Mouse (Mus musculus) C2C12 (cell line): ENCODE results near the gene Selenof. TPM values are rescaled to one million over a fixed set of nuclear protein-coding genes. Genes with fewer than 3 reads are reported as not detected.

Experiments used
- H3K27me3 ChIP-seq: one replicate; pipeline ENCODE4 v1.6.1; 2011; ENCODE audit not compliant: control insufficient read depth, insufficient read depth, insufficient read length
- H3K36me3 ChIP-seq: one replicate; pipeline ENCODE4 v1.6.1; 2011; ENCODE audit not compliant: control insufficient read depth, insufficient read depth
- H3K4me3 ChIP-seq: one replicate; pipeline ENCODE4 v1.5.1; 2011; ENCODE audit warnings: mild to moderate bottlenecking, control low read depth; ENCODE audit not compliant: poor library complexity, insufficient read depth, severe bottlenecking
- H3K79me2 ChIP-seq: one replicate; pipeline ENCODE4 v1.6.1; 2011; ENCODE audit not compliant: control insufficient read depth, insufficient read depth
- H3K79me3 ChIP-seq: one replicate; pipeline ENCODE4 v1.6.1; 2011; ENCODE audit warnings: low read depth, control low read depth
- H3ac ChIP-seq: one replicate; pipeline ENCODE3; 2011; ENCODE audit warnings: low read depth; ENCODE audit not compliant: control insufficient read depth, insufficient read length
- CEBPB ChIP-seq: IDR thresholded peaks from one replicate; pipeline ENCODE4 v1.6.1; 2011; ENCODE audit warnings: low read depth, mild to moderate bottlenecking, control low read depth, moderate library complexity
- CTCF ChIP-seq: IDR thresholded peaks from one replicate; pipeline ENCODE4 v1.5.1; 2011; ENCODE audit not compliant: control insufficient read depth, insufficient read depth, insufficient read length
- FOSL1 ChIP-seq: IDR thresholded peaks from one replicate; pipeline ENCODE4 v1.8.0; 2011; ENCODE audit warnings: mild to moderate bottlenecking, low read length; ENCODE audit not compliant: poor library complexity, insufficient read depth, severe bottlenecking
- MAX ChIP-seq: IDR thresholded peaks from one replicate; pipeline ENCODE4 v1.6.1; 2011; ENCODE audit warnings: mild to moderate bottlenecking, control low read depth
- MYOD1 ChIP-seq: IDR thresholded peaks from one replicate; pipeline ENCODE4 v1.6.1; 2011; ENCODE audit warnings: low read depth; ENCODE audit not compliant: control insufficient read depth, insufficient read length
- MYOG ChIP-seq: IDR thresholded peaks from one replicate; pipeline ENCODE4 v1.6.1; 2011; ENCODE audit not compliant: control insufficient read depth, insufficient read length; ENCODE audit errors: extremely low read depth
- USF1 ChIP-seq: IDR thresholded peaks from one replicate; pipeline ENCODE4 v1.6.1; 2011; ENCODE audit warnings: low read depth, mild to moderate bottlenecking, control low read depth, moderate library complexity
- polyA plus RNA-seq: library from polyadenylated mRNA; unstranded; fragments of >200 nt; fragmentation: generic; extraction: Trizol; gene quantifications from one replicate; pipeline ENCODE4 v1.2.1, GENCODE M21; 2012; ENCODE audit warnings: missing spikeins

Gene Selenof
- polyA plus RNA-seq, 1 experiment, result 296 TPM

DNA sequence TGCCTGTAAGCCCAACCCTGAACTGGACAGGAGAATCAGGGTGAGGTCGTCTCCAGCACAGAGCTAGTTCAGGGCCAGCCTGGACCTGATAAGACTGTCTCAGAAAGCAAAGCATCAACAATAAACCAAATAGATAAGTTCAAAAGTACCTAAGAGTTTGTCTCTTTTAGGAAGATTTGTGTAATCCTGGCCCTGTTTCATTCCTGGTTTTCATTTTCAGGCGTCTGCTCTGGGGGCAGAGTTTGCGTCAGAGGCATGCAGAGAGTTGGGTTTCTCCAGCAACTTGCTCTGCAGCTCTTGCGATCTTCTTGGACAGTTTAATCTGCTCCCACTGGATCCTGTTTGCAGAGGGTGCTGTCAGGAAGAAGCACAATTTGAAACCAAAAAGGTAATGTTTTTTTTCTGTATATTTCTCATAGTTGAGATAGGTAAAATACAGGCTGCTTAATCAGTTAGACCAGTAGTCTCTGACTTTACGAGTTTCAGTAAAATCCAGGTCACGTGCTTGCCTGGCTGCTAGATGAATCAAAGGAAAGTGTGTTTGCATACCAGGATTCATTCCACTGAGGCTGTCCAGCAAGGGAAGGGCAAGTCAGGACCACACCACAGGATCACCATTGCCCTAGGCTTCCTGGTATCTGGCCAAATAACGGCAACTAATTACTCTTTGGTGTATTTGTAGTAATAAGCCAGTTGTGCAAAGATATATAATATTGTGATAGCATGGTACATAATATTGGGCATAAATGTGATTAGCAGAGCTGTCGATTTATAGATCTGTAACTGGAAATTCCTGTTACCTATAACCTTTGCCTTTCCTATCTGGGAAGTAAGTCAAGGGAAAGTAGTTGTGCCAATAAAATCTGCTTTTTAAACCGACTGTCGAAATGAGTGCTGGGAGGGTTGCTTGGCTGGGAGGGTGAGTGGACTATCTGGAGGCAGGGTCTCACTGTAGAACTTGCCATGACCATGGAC, 7.5 kb downstream of the Selenof start:
- H3K79me2 ChIP-seq, result peaks cover 94% of the 10 kb centered on the region
- H3ac ChIP-seq, result peak overlapping the region; percentile 7
- peaks cover 87% of the 10 kb centered on the region for H3K79me3 ChIP-seq
- TF ChIP-seq USF1 (peak; percentile 89), MAX (no peak), MYOD1 (no peak), CTCF (no peak), FOSL1 (no peak)
- peaks cover 79% of the 10 kb centered on the region for H3K36me3 ChIP-seq
- H3K27me3 ChIP-seq, result no peaks in the 10 kb centered on the region
- H3K4me3 ChIP-seq, result no peak overlapping the region

DNA sequence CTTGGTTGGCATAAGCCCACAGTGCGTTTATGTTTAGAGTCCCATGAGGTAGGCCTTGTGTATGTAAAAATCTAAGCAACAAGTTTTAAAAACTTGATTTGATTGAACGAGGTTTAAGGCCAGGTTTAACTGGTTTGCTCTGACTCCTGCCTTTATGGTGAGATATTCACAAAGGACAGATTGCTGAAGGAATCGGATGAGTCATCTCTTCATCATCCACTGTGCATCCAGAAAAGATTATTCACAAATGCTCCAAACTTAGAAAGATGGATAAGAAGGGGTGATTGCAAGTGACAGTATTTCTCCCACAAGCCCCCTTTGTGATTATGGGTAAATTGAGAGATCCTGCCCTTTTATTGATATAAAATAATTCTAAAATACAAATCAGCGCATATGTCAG, 8.8 kb downstream of the Selenof start:
- Histone ChIP-seq H3ac (no peak overlapping the region), H3K79me2 (peaks cover 94% of the 10 kb centered on the region), H3K36me3 (peaks cover 78% of the 10 kb centered on the region), H3K27me3 (no peaks in the 10 kb centered on the region), H3K79me3 (peaks cover 87% of the 10 kb centered on the region), H3K4me3 (no peak overlapping the region)
- TF ChIP-seq MYOD1, result no peak
- TF ChIP-seq FOSL1, result peak; percentile 31

DNA sequence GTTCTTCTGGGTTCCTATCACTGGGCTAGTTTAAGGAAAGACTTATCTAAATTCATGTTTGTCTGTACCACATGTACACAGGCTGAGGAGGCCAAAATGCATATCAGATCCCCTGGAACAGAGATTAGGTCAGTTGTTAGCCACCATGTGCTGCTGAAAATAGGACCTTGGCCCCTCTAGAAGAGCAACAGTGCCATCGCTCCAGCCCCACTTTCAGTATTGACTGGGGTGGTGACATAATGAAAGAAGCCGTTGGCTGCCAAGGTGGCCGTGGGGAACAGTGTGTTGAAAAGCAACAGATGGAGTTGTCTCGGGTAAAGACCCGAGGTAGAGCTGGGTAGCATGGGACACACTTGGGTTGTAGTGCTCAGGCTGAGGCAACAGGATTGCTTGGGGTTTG, 9.7 kb downstream of the Selenof start:
- H3K79me2 ChIP-seq, result peaks cover 94% of the 10 kb centered on the region
- no peak overlapping the region for H3ac ChIP-seq
- TF ChIP-seq MAX (no peak), MYOG (no peak), FOSL1 (no peak), CEBPB (no peak), MYOD1 (no peak), USF1 (no peak), CTCF (no peak)
- peaks cover 87% of the 10 kb centered on the region for H3K79me3 ChIP-seq
- H3K36me3 ChIP-seq, result peaks cover 79% of the 10 kb centered on the region
- H3K27me3 ChIP-seq, result no peaks in the 10 kb centered on the region
- no peak overlapping the region for H3K4me3 ChIP-seq

DNA sequence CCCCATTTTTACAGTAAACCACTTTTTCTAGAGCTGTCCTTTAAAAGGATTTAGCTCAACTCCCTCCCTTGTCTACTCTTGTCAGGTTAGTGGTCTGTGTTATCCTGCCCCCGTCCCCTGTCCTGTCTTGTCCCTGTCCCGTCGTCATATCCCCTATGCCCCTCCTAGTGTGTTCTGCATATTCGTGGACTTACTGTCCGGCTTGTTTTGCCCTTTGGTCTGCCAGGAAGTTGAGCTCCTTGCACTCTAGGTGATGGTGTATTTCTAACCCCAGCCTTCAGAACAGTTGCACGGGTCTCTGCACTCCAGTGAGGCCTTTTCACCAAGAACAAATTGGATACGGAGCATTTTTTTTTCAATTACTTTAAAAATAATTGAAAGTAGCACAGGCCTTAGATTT, 10.2 kb downstream of the Selenof start:
- H3K36me3 ChIP-seq, result peaks cover 81% of the 10 kb centered on the region
- TF ChIP-seq MYOG (no peak), MAX (no peak), MYOD1 (no peak), FOSL1 (no peak), CTCF (no peak), USF1 (no peak), CEBPB (no peak)

DNA sequence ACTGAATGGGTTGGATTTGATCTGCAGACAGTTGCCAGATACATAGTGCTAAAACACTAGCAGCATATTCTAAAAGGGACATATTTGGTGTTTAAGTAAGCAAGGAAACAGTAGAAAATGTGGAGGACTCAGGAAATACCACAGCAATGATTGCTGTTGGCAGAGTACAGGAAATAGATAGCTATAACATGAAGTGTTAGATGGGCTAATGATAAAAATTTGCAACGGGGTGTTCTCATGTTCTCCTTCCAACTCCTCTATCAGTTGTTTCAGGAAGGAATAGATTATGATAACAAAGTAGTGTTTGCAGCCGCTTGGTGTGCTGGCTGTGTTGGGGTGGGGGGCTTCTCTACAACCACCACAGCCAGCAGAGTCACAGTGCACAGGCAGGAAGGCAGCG, 11.7 kb downstream of the Selenof start:
- no peaks in the 10 kb centered on the region for H3K27me3 ChIP-seq
- peaks cover 94% of the 10 kb centered on the region for H3K79me2 ChIP-seq
- TF ChIP-seq MAX, result no peak
- no peak for TF ChIP-seq USF1
- no peak for TF ChIP-seq MYOD1
- TF ChIP-seq CTCF, result no peak
- TF ChIP-seq FOSL1, result no peak
- no peak for TF ChIP-seq MYOG
- H3ac ChIP-seq, result no peak overlapping the region
- peaks cover 76% of the 10 kb centered on the region for H3K36me3 ChIP-seq
- peaks cover 81% of the 10 kb centered on the region for H3K79me3 ChIP-seq
- no peak overlapping the region for H3K4me3 ChIP-seq

More for the DNA sequence above, 10.2 kb downstream of the Selenof start:
- Histone ChIP-seq H3K4me3 (no peak overlapping the region), H3K27me3 (no peaks in the 10 kb centered on the region), H3ac (no peak overlapping the region), H3K79me3 (peaks cover 87% of the 10 kb centered on the region), H3K79me2 (peaks cover 94% of the 10 kb centered on the region)

DNA sequence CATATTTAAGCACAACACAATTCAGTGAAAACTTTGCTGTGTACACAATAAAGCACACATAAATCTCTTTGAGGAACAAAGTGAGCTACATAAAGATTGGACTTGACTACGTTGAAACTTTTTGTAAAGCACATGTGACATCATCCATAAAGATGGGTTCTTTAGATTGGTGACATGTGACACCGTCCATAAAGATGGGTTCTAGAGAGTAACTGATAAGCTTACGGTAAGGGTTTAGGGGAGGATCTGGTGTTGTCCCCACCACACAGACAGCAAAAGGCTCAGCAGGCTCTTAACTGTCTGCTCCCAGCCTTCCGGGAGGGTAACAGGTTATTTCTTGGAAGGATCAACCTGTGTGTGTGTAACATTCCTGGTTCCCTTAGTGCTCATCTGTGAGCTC, 12.2 kb downstream of the Selenof start:
- Histone ChIP-seq H3K36me3 (peaks cover 79% of the 10 kb centered on the region), H3ac (no peak overlapping the region), H3K79me3 (peaks cover 82% of the 10 kb centered on the region), H3K4me3 (no peak overlapping the region), H3K27me3 (no peaks in the 10 kb centered on the region), H3K79me2 (peaks cover 94% of the 10 kb centered on the region)
- TF ChIP-seq CTCF (no peak), MYOD1 (no peak), MYOG (no peak), MAX (no peak), FOSL1 (no peak)
